Mouse (Mus musculus) layer of hippocampus, postnatal 36 days (tissue): ENCODE data around the gene Zfp599. TPM values are rescaled to one million over a fixed set of nuclear protein-coding genes. Genes with fewer than 3 reads are reported as not detected.

Experiments
- DNase-seq, 2 experiments: peaks; one replicate each; pipeline ENCODE4 v3.0.0; 2022
- total RNA-seq, 2 experiments: library from RNA; stranded (reverse); gene quantifications; 2 replicates each; pipeline ENCODE4 v1.2.3; 2021

Zfp599 gene
- total RNA-seq, 2 experiments from 2014 or later: 5.5 to 5.6 TPM

- no peak for DNase-seq
Observed at GRCm38 (mm10) chr9:22224066-22224465, 35.6 kb downstream of the Zfp599 start.

GRCm38 (mm10) chr9:22217858-22218493 lies 41.7 kb downstream of the Zfp599 start:
- DNase-seq: no peak

GRCm38 (mm10) chr9:22216705-22217104 lies 43.0 kb downstream of the Zfp599 start:
- DNase-seq: no peak

- no peak for DNase-seq
Observed at GRCm38 (mm10) chr9:22214549-22214948, 45.1 kb downstream of the Zfp599 start.

GRCm38 (mm10) chr9:22213785-22214194 lies 45.9 kb downstream of the Zfp599 start:
- no peak for DNase-seq

Other genes starting within 250 kb of the Zfp599 start
- gene Elavl3, start 207.9 kb downstream of the Zfp599 start, total RNA-seq: 100 to 1,000 TPM; 172 to 175 TPM
- 1 to 10 TPM; 3.1 to 4.5 TPM for gene Gm49318, start 188.6 kb downstream of the Zfp599 start, total RNA-seq
- gene Zfp653, start 188.5 kb downstream of the Zfp599 start, total RNA-seq: 10 to 100 TPM; 20.8 to 23.6 TPM
- 10 to 100 TPM; 42.2 to 46.3 TPM for gene Ecsit, start 174.5 kb downstream of the Zfp599 start, total RNA-seq
- gene Cnn1, start 160.7 kb downstream of the Zfp599 start, total RNA-seq: under 1 TPM; 0.55 to 0.61 TPM
- gene Elof1, start 142.7 kb downstream of the Zfp599 start, total RNA-seq: 10 to 100 TPM; 53.5 to 57.9 TPM
- gene Acp5, start 124.2 kb downstream of the Zfp599 start, total RNA-seq: 1 to 10 TPM in 1 of 2 experiments, under 1 TPM in 1; 0.91 to 1.3 TPM
- gene Pigyl, start 103.0 kb downstream of the Zfp599 start, total RNA-seq: 10 to 100 TPM; 44.9 to 47.4 TPM
- under 1 TPM in 1 of 2 experiments, not detected in 1; 0.38 TPM for gene Zfp872, start 71.8 kb downstream of the Zfp599 start, total RNA-seq
- 10 to 100 TPM; 22.5 to 27.6 TPM for gene Zfp809, start 34.2 kb downstream of the Zfp599 start, total RNA-seq
- 10 to 100 TPM; 17.3 to 18.4 TPM for gene Zfp810, start 47.8 kb upstream of the Zfp599 start, total RNA-seq
- 10 to 100 TPM; 20.3 TPM for gene Anln, start 129.3 kb upstream of the Zfp599 start, total RNA-seq
- 1 to 10 TPM; 7.1 to 7.8 TPM for gene 9530077C05Rik, start 151.6 kb upstream of the Zfp599 start, total RNA-seq
- not detected for gene Gm17545, start 194.4 kb upstream of the Zfp599 start, total RNA-seq
- 10 to 100 TPM; 29.9 to 33.1 TPM for gene Rp9, start 209.8 kb upstream of the Zfp599 start, total RNA-seq
- gene Bbs9, start 215.8 kb upstream of the Zfp599 start, total RNA-seq: 10 to 100 TPM; 22.8 to 24.5 TPM